Mouse (Mus musculus) embryonic facial prominence, embryonic 11.5 days (tissue): Measurements from ENCODE around the gene Ubac2. TPM values are rescaled to one million over a fixed set of nuclear protein-coding genes. Genes with fewer than 3 reads are reported as not detected.
A peak's percentile ranks its signal among the peaks of the same experiment; 100 is the strongest.

ENCODE experiments used
- ATAC-seq: fragments of 200-750 bp; cut with Nextera tagmentation; replicated peaks from 2 replicates; pipeline ENCODE4 v1.8.0; 2017; ENCODE audit warnings: low read depth; ENCODE audit not compliant: insufficient number of reproducible peaks, low FRiP score, low TSS enrichment
- DNase-seq: peaks from one replicate; pipeline ENCODE4 v3.0.0-alpha.2; 2015; ENCODE audit warnings: low spot score
- H3K27ac ChIP-seq: fragments of 300-500 bp; sonication (generic); replicated peaks from 2 replicates; pipeline ENCODE4 v1.5.1; 2014; ENCODE audit warnings: mild to moderate bottlenecking, low read depth, low read length, control low read depth
- H3K27me3 ChIP-seq: fragments of 300-500 bp; sonication (generic); 2 replicates; pipeline ENCODE4 v1.6.1; 2014; ENCODE audit warnings: mild to moderate bottlenecking, low read length, moderate library complexity, mixed read lengths; ENCODE audit not compliant: control insufficient read depth, insufficient read depth
- H3K36me3 ChIP-seq: fragments of 300-500 bp; sonication (generic); replicated peaks from 2 replicates; pipeline ENCODE4 v1.6.1; 2014; ENCODE audit warnings: low read depth, mild to moderate bottlenecking, low read length, moderate library complexity, mixed read lengths; ENCODE audit not compliant: control insufficient read depth, insufficient read depth
- H3K4me1 ChIP-seq: fragments of 300-500 bp; sonication (generic); 2 replicates; pipeline ENCODE4 v1.6.1; 2014; ENCODE audit warnings: low read length, mixed read lengths; ENCODE audit not compliant: control insufficient read depth, insufficient read depth
- H3K4me2 ChIP-seq: fragments of 300-500 bp; sonication (generic); 2 replicates; pipeline ENCODE4 v1.6.1; 2014; ENCODE audit warnings: low read depth, mild to moderate bottlenecking, control low read depth, low read length, moderate library complexity
- H3K4me3 ChIP-seq: fragments of 300-500 bp; sonication (generic); 2 replicates; pipeline ENCODE4 v1.5.1; 2014; ENCODE audit warnings: low read depth, low read length, control low read depth
- H3K9ac ChIP-seq: fragments of 300-500 bp; sonication (generic); replicated peaks from 2 replicates; pipeline ENCODE4 v1.6.1; 2014; ENCODE audit warnings: mild to moderate bottlenecking, control low read depth, low read length
- H3K9me3 ChIP-seq: fragments of 300-500 bp; sonication (generic); replicated peaks from 2 replicates; pipeline ENCODE4 v1.6.1; 2016; ENCODE audit warnings: mild to moderate bottlenecking, low read length, inconsistent platforms, mixed read lengths; ENCODE audit not compliant: control insufficient read depth
- WGBS: fragments of 180-500 bp; shearing (Covaris S2); extraction: QIAGEN DNeasy Blood & Tissue Kit; methylation state at CpG from one replicate; pipeline ENCODE4 v1.1.7; 2014; 5-methylcytosine and 5-hydroxymethylcytosine counted together
- polyA plus RNA-seq: library from polyadenylated mRNA; unstranded; fragments of >200 nt; fragmentation: Nextera tagmentation; extraction: Ambion mirVana; gene quantifications from 2 replicates; pipeline ENCODE4 v1.2.1, GENCODE M21; 2014

The Ubac2 gene
- polyA plus RNA-seq, 1 experiment from 2014 or later, result 71.9 TPM

- Histone ChIP-seq H3K9ac (peak overlapping the region; percentile 92), H3K4me1 (no peaks in the 10 kb centered on the region), H3K27ac (no peak overlapping the region; the same call in 1 of the 2 replicates), H3K36me3 (no peaks in the 10 kb centered on the region), H3K9me3 (no peaks in the 10 kb centered on the region), H3K4me2 (peak overlapping the region; percentile 86), H3K4me3 (peak overlapping the region; percentile 93), H3K27me3 (no peaks in the 10 kb centered on the region)
- ATAC-seq (no peak), DNase-seq (peak; percentile 2)
- WGBS, result 37% methylated on average over 8 of the region's 8 CpGs
These were observed 780 bp upstream of the Ubac2 start for GRCm38 (mm10) chr14:121877640-121878039.

- Histone ChIP-seq H3K4me2 (peak overlapping the region; percentile 86), H3K36me3 (no peaks in the 10 kb centered on the region), H3K4me1 (no peaks in the 10 kb centered on the region), H3K9ac (peak overlapping the region; percentile 92), H3K4me3 (peak overlapping the region; percentile 93), H3K27ac (peak overlapping the region; percentile 92; the same call in 1 of the 2 replicates), H3K9me3 (no peaks in the 10 kb centered on the region), H3K27me3 (no peaks in the 10 kb centered on the region)
- ATAC-seq (no peak), DNase-seq (peak; percentile 18)
- under 1% methylated on average over 27 of the region's 27 CpGs for WGBS
These were observed 413 bp downstream of the Ubac2 start for GRCm38 (mm10) chr14:121878859-121879206.

GRCm38 (mm10) chr14:121879266-121879840 lies 933 bp downstream of the Ubac2 start:
- H3K9ac ChIP-seq, result peak overlapping the region; percentile 92
- H3K27me3 ChIP-seq, result no peaks in the 10 kb centered on the region
- peak overlapping the region; percentile 86 for H3K4me2 ChIP-seq
- ATAC-seq (no peak), DNase-seq (peak; percentile 3)
- H3K27ac ChIP-seq, result no peak overlapping the region
- no peaks in the 10 kb centered on the region for H3K9me3 ChIP-seq
- no peaks in the 10 kb centered on the region for H3K4me1 ChIP-seq
- H3K36me3 ChIP-seq, result no peaks in the 10 kb centered on the region
- 21% methylated on average over 16 of the region's 16 CpGs for WGBS
- H3K4me3 ChIP-seq, result peak overlapping the region; percentile 93

DNA sequence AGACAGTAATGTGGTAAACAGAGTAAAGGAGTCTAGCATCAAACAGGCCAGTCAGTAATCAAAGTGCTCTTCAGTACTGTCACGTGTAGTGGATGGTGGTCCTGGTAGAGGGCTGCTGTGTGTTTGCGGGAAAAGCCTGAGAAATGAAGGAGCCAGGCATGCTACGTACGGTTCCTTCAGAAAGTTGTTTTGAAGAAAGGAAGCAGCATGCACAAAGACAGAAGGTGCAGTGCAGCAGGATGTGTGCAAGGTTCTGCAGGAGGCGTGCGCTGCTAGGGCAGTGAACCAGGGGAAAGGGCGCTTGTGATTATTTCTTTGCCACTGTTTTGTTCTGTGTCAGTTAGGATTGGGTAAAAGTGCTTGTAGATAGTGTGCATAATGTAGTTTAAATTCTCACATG lies 2.8 kb downstream of the Ubac2 start:
- Histone ChIP-seq H3K4me2 (no peak overlapping the region), H3K4me1 (no peaks in the 10 kb centered on the region), H3K27me3 (no peaks in the 10 kb centered on the region), H3K36me3 (no peaks in the 10 kb centered on the region), H3K9me3 (no peaks in the 10 kb centered on the region), H3K4me3 (no peak overlapping the region), H3K9ac (no peak overlapping the region), H3K27ac (no peak overlapping the region)
- DNase-seq (no peak), ATAC-seq (no peak)
- WGBS, result 89% methylated on average over 7 of the region's 7 CpGs

- ATAC-seq (no peak), DNase-seq (no peak)
- H3K4me1 ChIP-seq, result no peaks in the 10 kb centered on the region
- H3K4me2 ChIP-seq, result no peak overlapping the region
- no peak overlapping the region for H3K9ac ChIP-seq
- WGBS, result 72% methylated on average over 6 of the region's 6 CpGs
- H3K27me3 ChIP-seq, result no peaks in the 10 kb centered on the region
- H3K4me3 ChIP-seq, result no peak overlapping the region
- no peaks in the 10 kb centered on the region for H3K36me3 ChIP-seq
- H3K9me3 ChIP-seq, result no peaks in the 10 kb centered on the region
- H3K27ac ChIP-seq, result no peak overlapping the region
These were observed 5.9 kb downstream of the Ubac2 start for GRCm38 (mm10) chr14:121884150-121884797.

- H3K9me3 ChIP-seq, result no peaks in the 10 kb centered on the region
- ATAC-seq (no peak), DNase-seq (no peak)
- H3K4me3 ChIP-seq, result no peak overlapping the region
- no peaks in the 10 kb centered on the region for H3K4me1 ChIP-seq
- no peaks in the 10 kb centered on the region for H3K36me3 ChIP-seq
- H3K27ac ChIP-seq, result no peak overlapping the region
- no peak overlapping the region for H3K4me2 ChIP-seq
- WGBS, result 90% methylated on average over 6 of the region's 6 CpGs
- no peak overlapping the region for H3K9ac ChIP-seq
- H3K27me3 ChIP-seq, result no peaks in the 10 kb centered on the region
These were observed 15.3 kb downstream of the Ubac2 start for GRCm38 (mm10) chr14:121893747-121894146.

DNA sequence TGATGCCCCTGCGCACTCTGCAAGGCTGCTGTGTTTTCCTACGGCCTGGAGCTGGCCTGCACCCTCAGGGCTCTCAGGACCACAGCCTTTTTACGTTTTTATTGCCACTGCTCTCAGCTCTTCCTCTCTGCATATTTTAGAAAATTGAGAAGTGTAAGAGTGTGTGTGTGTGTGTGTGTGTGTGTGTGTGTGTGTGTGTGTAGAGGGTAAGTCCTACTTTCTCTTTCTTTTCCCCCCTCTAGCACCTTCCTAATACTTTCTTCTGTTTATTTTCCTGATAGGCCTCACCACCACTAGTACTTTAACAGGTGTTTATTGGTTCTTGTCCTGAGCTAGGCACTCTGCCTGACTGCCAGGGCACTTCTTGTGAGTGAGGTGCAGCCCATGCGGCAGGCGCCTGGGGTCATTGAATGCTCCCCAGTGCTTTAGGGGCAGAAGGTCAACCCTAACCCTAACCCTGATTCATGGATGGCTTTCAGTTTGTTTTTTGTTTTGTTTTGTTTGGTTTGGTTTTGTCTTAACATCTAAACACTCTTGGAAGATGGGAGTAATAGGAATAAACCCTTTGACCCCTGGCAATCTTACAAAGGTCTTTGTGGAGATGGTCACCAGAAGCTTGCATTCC lies 16.2 kb downstream of the Ubac2 start:
- no peak for DNase-seq
- ATAC-seq, result no peak

DNA sequence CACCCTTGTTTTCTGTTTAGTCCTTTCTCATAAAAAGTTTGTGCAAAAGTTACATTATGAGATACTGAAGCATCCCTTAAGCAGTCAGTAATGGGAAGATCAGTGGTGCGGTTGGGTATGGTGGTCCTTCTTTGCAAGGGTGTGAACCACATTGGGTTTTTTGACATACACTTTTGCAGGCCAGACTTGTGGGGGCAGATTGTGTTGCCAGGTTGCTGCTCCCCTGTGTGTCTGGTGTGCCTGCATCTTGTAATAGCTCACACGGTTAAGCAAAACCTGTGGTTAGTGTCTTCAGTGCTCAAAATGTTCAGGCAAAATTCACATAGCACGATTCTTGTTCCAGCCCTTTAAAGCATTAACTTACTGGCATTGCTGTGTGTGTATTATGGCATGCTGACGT lies 16.9 kb downstream of the Ubac2 start:
- no peaks in the 10 kb centered on the region for H3K4me1 ChIP-seq

More for the DNA sequence above, 16.2 kb downstream of the Ubac2 start:
- Histone ChIP-seq H3K4me1 (no peaks in the 10 kb centered on the region), H3K27me3 (no peaks in the 10 kb centered on the region), H3K4me2 (no peak overlapping the region), H3K27ac (no peak overlapping the region), H3K4me3 (no peak overlapping the region), H3K9me3 (no peaks in the 10 kb centered on the region), H3K9ac (no peak overlapping the region), H3K36me3 (no peaks in the 10 kb centered on the region)
- 69% methylated on average over 5 of the region's 5 CpGs for WGBS

More for the DNA sequence above, 16.9 kb downstream of the Ubac2 start:
- 90% methylated on average over 4 of the region's 4 CpGs for WGBS
- Histone ChIP-seq H3K36me3 (no peaks in the 10 kb centered on the region), H3K9ac (no peak overlapping the region), H3K4me2 (no peak overlapping the region), H3K27ac (no peak overlapping the region), H3K4me3 (no peak overlapping the region), H3K27me3 (no peaks in the 10 kb centered on the region), H3K9me3 (no peaks in the 10 kb centered on the region)
- ATAC-seq, result no peak
- no peak for DNase-seq
